Mouse (Mus musculus) bone marrow, adult 2 months (tissue): Measurements from ENCODE around the gene Rabep1. TPM values are rescaled to one million over a fixed set of nuclear protein-coding genes. Genes with fewer than 3 reads are reported as not detected.

Source experiments
- H3K27ac ChIP-seq: fragments of 200-500 bp; 2 replicates; pipeline ENCODE4 v1.5.1; 2012; ENCODE audit warnings: low read depth, mild to moderate bottlenecking, control low read depth, inconsistent platforms, low read length; ENCODE audit not compliant: control insufficient read depth, poor library complexity, insufficient read depth
- H3K4me1 ChIP-seq: fragments of 200-500 bp; 2 replicates; pipeline ENCODE4 v1.6.1; 2011; ENCODE audit warnings: low read length; ENCODE audit not compliant: control insufficient read depth, insufficient read depth
- H3K4me3 ChIP-seq: fragments of 200-500 bp; replicated peaks from 2 replicates; pipeline ENCODE3; 2011; ENCODE audit warnings: mild to moderate bottlenecking, low read depth, low read length, control low read depth; ENCODE audit not compliant: control insufficient read depth
- CTCF ChIP-seq: fragments of 200-500 bp; IDR thresholded peaks from 2 replicates; pipeline ENCODE4 v1.5.1; 2011; ENCODE audit warnings: low read length, control low read depth; ENCODE audit not compliant: control insufficient read depth, insufficient read depth
- POLR2A ChIP-seq: fragments of 200-500 bp; IDR thresholded peaks from 2 replicates; pipeline ENCODE4 v1.6.1; 2011; ENCODE audit warnings: low read depth, mild to moderate bottlenecking, control low read depth, low read length, borderline replicate concordance; ENCODE audit not compliant: control insufficient read depth
- WGBS: fragments of 180-500 bp; shearing (Covaris S2); methylation state at CpG from one replicate; pipeline ENCODE4 v1.1.7; 2018; 5-methylcytosine and 5-hydroxymethylcytosine counted together
- polyA plus RNA-seq: library from polyadenylated mRNA; stranded (reverse); fragments of >200 nt; gene quantifications from 2 replicates; pipeline ENCODE4 v1.2.4, GENCODE M21; 2011; ENCODE audit warnings: low replicate concordance; ENCODE audit not compliant: missing spikeins, insufficient read depth, insufficient read length

Gene Rabep1
- polyA plus RNA-seq, 1 experiment, result 28.8 TPM

GRCm38 (mm10) chr11:70865223-70865622, 20.6 kb downstream of the Rabep1 start:
- TF ChIP-seq POLR2A, result no peak
- no peak for TF ChIP-seq CTCF
- Histone ChIP-seq H3K27ac (no peak overlapping the region), H3K4me3 (no peak overlapping the region), H3K4me1 (no peaks in the 10 kb centered on the region)
- 79% methylated on average over 2 of the region's 2 CpGs for WGBS

DNA sequence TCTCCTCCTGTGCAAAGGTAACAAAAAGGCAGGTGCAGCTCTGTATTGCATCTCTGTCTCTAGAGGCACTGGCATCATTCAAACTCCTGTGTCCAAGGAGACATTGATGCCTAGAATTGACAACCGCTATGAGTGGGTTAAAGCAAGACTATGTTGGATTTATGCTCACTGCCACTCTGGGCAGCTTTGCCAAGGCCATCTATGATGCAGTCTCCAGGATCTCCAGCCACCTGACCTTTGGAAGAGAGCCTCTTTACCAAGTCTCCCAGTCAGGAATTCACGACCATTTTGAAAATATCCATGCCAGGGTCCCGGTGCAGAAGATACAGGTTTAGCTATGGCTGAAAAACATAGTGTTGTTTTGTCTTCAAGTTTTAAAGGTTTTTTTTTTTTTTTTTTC, 24.7 kb downstream of the Rabep1 start:
- H3K4me1 ChIP-seq, result no peaks in the 10 kb centered on the region
- H3K4me3 ChIP-seq, result no peak overlapping the region
- WGBS, result 77% methylated on average over 3 of the region's 3 CpGs
- no peak overlapping the region for H3K27ac ChIP-seq
- TF ChIP-seq CTCF (no peak), POLR2A (no peak)

- 83% methylated on average over 2 of the region's 2 CpGs for WGBS
- Histone ChIP-seq H3K4me3 (no peak overlapping the region), H3K27ac (no peak overlapping the region), H3K4me1 (no peaks in the 10 kb centered on the region)
- TF ChIP-seq CTCF (no peak), POLR2A (no peak)
These were observed 25.2 kb downstream of the Rabep1 start for GRCm38 (mm10) chr11:70869811-70870210.

DNA sequence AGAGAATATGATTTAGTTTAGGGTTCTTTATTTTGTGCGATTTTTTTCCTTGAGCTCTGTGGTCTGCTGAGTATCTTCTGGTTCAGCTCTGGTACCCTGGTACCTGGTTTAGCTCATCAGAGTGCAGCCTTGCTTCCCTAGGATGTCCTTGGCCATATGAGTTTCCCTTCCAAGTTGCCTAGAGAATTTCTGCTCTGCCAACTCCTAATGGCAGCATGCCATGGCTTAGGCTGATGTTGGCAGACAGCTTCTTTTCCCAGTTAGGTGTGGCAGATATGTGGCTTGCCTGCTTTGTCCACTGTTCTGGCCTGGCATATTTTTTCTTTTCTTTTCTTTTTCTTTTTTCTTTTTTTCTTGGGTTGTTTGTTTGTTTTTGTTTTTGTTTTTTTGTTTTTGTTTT, 25.8 kb downstream of the Rabep1 start:
- TF ChIP-seq POLR2A (no peak), CTCF (no peak)
- Histone ChIP-seq H3K4me3 (no peak overlapping the region), H3K4me1 (no peaks in the 10 kb centered on the region), H3K27ac (no peak overlapping the region)
- 74% methylated on average over 1 of the region's 1 CpGs for WGBS

DNA sequence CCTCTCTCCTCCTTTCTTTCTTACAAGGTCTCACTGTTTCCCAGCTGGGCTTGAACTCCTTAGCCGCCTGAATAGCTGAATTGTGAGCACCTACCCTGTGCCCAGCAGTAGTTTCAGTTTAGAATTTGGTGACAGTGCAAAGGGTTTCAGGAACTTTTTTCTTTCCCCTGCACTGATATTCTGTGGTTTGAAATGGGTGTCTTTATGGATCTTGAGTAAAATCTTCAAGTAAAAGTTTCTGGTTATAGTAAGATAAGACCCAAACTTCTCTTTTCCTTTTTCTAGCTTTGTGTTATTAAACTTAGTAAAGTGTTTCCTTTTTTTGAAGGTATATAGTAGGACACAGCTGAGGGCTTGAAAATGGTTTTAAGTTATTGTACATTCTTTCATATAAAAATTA, 26.5 kb downstream of the Rabep1 start:
- Histone ChIP-seq H3K27ac (no peak overlapping the region), H3K4me3 (no peak overlapping the region), H3K4me1 (no peaks in the 10 kb centered on the region)
- no peak for TF ChIP-seq POLR2A
- no peak for TF ChIP-seq CTCF
- WGBS, result 28% methylated on average over 1 of the region's 1 CpGs

- H3K27ac ChIP-seq, result no peak overlapping the region
- TF ChIP-seq POLR2A, result no peak
- TF ChIP-seq CTCF, result no peak
- H3K4me3 ChIP-seq, result no peak overlapping the region
- no peaks in the 10 kb centered on the region for H3K4me1 ChIP-seq
- WGBS, result 84% methylated on average over 3 of the region's 3 CpGs
These were observed 27.3 kb downstream of the Rabep1 start for GRCm38 (mm10) chr11:70871766-70872330.

DNA sequence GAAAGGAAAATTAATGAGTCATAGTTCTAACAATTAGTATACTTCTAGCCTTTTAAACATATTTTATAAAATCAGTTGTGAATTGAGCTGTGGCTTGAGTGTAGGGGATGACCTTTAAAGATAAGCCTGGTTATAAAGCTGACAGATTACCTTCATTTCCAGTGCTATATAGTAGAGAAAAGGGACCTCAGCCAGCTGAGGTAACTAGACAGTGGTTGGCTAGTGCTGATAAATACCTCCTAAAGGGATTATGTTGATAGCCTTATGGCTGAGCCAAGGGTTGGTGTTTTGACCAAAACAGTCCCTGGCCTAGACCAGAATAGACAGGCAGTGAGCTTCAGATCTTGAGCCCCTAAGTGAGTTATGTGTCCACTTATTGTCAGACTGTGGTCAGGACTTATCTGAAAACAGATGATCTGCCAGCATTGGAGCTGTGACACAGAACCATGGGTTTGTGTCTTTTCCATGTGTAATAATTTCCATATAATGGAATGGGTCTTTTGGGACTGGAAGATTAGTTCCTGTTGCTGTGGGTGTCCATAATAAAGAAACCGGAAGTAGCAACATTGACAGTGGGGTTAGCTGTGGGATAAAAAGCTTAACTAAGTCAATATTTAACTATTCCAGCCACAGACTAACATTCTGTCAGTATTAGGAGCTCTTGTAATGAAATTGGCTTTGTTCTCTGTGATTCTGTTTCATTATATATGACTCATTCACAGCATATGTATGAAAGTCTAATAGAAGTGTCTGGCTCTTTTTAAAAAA, 29.5 kb downstream of the Rabep1 start:
- Histone ChIP-seq H3K4me3 (no peak overlapping the region), H3K27ac (no peak overlapping the region), H3K4me1 (no peaks in the 10 kb centered on the region)
- TF ChIP-seq POLR2A, result no peak
- TF ChIP-seq CTCF, result no peak
- 60% methylated on average over 1 of the region's 1 CpGs for WGBS

GRCm38 (mm10) chr11:70877670-70878069, 33.1 kb downstream of the Rabep1 start:
- Histone ChIP-seq H3K4me3 (no peak overlapping the region), H3K27ac (no peak overlapping the region), H3K4me1 (no peaks in the 10 kb centered on the region)
- WGBS, result 94% methylated on average over 7 of the region's 7 CpGs
- TF ChIP-seq POLR2A, result no peak
- TF ChIP-seq CTCF, result no peak

DNA sequence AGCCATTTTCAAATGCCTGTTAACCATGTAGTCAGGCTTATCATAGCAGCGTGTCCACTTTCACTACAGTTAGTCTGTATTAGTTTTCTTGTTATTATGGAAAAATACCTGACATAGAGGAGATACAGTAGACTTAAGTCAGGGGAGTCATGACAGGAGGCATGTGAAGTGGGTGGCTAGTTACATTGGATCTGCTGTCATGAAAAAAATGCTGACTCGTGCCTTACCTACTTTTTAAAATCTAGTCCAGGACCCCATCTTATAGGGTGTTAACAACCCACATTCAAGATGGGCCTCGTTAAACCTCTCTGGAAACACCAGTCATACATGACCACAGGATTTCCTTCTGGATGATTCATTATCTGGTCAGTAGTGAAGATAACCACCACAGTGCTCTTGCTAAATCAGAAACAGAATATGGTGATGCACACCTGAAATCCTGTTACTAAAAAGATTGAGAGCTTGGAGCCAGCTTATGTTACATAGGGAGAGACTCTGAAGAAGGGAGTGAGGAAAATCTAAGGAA, 38.4 kb downstream of the Rabep1 start:
- Histone ChIP-seq H3K4me3 (no peak overlapping the region), H3K27ac (no peak overlapping the region), H3K4me1 (no peaks in the 10 kb centered on the region)
- WGBS, result 52% methylated on average over 3 of the region's 3 CpGs
- TF ChIP-seq POLR2A, result no peak
- TF ChIP-seq CTCF, result no peak
